In genomic region chr5:138843168-138843824, GRCm38 (mm10) we compare ENCODE assay signal across 19 mouse cellular contexts. TPM values are rescaled to one million over a fixed set of nuclear protein-coding genes. Genes with fewer than 3 reads are reported as not detected.
"Had no signal": no experiment of that assay in that cellular context is flagged by ENCODE, and none has a peak within 500 bp of the region (broad histone marks: within the 10 kb centered on the region; RNA-seq: fewer than 3 reads in every experiment).

No protein-coding gene starts in this region.

- DNase-seq: kidney, adult 8-10 months; retina, postnatal 1 day; right cerebral cortex, postnatal 4 days; spleen, adult 18-20 months; thymus, postnatal 4 days had no signal

- H3K27ac ChIP-seq: left cerebral cortex, adult 2 months; limb, embryonic 10.5 days; liver, embryonic 15.5 days; lung, embryonic 15.5 days; macrophage; midbrain, embryonic 15.5 days; neural tube, embryonic 13.5 days had no signal

- H3K4me1 ChIP-seq: liver, embryonic 15.5 days had no signal

- H3K27me3 ChIP-seq: liver, embryonic 15.5 days; lung, embryonic 15.5 days; midbrain, embryonic 15.5 days had no signal

- H3K36me3 ChIP-seq: limb, embryonic 10.5 days; liver, embryonic 15.5 days; lung, embryonic 15.5 days; midbrain, embryonic 15.5 days; neural tube, embryonic 13.5 days had no signal

- H3K4me3 ChIP-seq: left cerebral cortex, adult 2 months; limb, embryonic 10.5 days; liver, embryonic 15.5 days; lung, embryonic 15.5 days; megakaryocyte, embryonic 14.5 days; midbrain, embryonic 15.5 days; neural tube, embryonic 13.5 days had no signal

- ATAC-seq: inflammation-experienced regulatory T-cells, adult 6 months; intestine, postnatal 0 days; midbrain, embryonic 15.5 days had no signal

- H3K4me2 ChIP-seq: liver, embryonic 11.5 days; liver, embryonic 15.5 days; lung, embryonic 15.5 days; midbrain, embryonic 11.5 days; midbrain, embryonic 15.5 days; neural tube, embryonic 13.5 days had no signal

- H3K9me3 ChIP-seq: limb, embryonic 10.5 days; liver, embryonic 15.5 days; lung, embryonic 15.5 days; midbrain, embryonic 15.5 days had no signal

- H3K9ac ChIP-seq: liver, embryonic 15.5 days; lung, embryonic 15.5 days; midbrain, embryonic 15.5 days; neural tube, embryonic 13.5 days had no signal

RNA-seq across cellular contexts. Expression of gene Gm5294, which starts 23.4 kb away (rescaled TPM):
- polyA plus RNA-seq: inflammation-experienced regulatory T-cells, adult 6 months; intestine, postnatal 0 days; limb, embryonic 10.5 days; limb, embryonic 14.5 days; liver, embryonic 11.5 days; liver, embryonic 15.5 days; lung, embryonic 15.5 days; macrophage; midbrain, embryonic 11.5 days; midbrain, embryonic 15.5 days; neural tube, embryonic 13.5 days; stomach, embryonic 14.5 days had no signal
